Mouse (Mus musculus) layer of hippocampus, postnatal 10 days (tissue): ENCODE data around the gene Sctr. TPM values are rescaled to one million over a fixed set of nuclear protein-coding genes. Genes with fewer than 3 reads are reported as not detected.

ENCODE experiments used
- DNase-seq, 2 experiments: peaks; one replicate each; pipeline ENCODE4 v3.0.0; 2021; ENCODE audit warnings: low spot score in 2 of 2
- total RNA-seq, 2 experiments: library from RNA; stranded (reverse); gene quantifications; 2 replicates each; pipeline ENCODE4 v1.2.3; 2021

Gene Sctr
- total RNA-seq, 2 experiments from 2014 or later, result 2.3 to 2.5 TPM

GRCm38 (mm10) chr1:120025050-120025439 lies 18.4 kb downstream of the Sctr start:
- DNase-seq, result no peak

- DNase-seq, result no peak
Observed at GRCm38 (mm10) chr1:120027693-120028092, 21.0 kb downstream of the Sctr start.

- DNase-seq, result no peak
Observed at GRCm38 (mm10) chr1:120030474-120030873, 23.8 kb downstream of the Sctr start.

- peak; percentile 76 to 85 for DNase-seq
Observed at GRCm38 (mm10) chr1:120032804-120033468, 26.2 kb downstream of the Sctr start.

- no peak for DNase-seq
Observed at GRCm38 (mm10) chr1:120033469-120033854, 26.8 kb downstream of the Sctr start.

GRCm38 (mm10) chr1:120034793-120035192 lies 28.1 kb downstream of the Sctr start:
- DNase-seq, result no peak

GRCm38 (mm10) chr1:120035456-120036034 lies 28.9 kb downstream of the Sctr start:
- no peak for DNase-seq

- peak; percentile 24 to 40 for DNase-seq
Observed at GRCm38 (mm10) chr1:120037021-120037683, 30.5 kb downstream of the Sctr start.

GRCm38 (mm10) chr1:120038594-120038993 lies 31.9 kb downstream of the Sctr start:
- DNase-seq, result no peak

- no peak for DNase-seq
Observed at GRCm38 (mm10) chr1:120042421-120042820, 35.7 kb downstream of the Sctr start.

- DNase-seq, result no peak
Observed at GRCm38 (mm10) chr1:120044584-120044983, 37.9 kb downstream of the Sctr start.

GRCm38 (mm10) chr1:120047325-120047724 lies 40.6 kb downstream of the Sctr start:
- DNase-seq, result no peak

GRCm38 (mm10) chr1:120051070-120051469 lies 44.4 kb downstream of the Sctr start:
- no peak for DNase-seq

GRCm38 (mm10) chr1:120054997-120055396 lies 48.3 kb downstream of the Sctr start:
- DNase-seq, result no peak

GRCm38 (mm10) chr1:120055475-120055874 lies 48.8 kb downstream of the Sctr start:
- DNase-seq, result no peak

- no peak for DNase-seq
Observed at GRCm38 (mm10) chr1:120056236-120056635, 49.5 kb downstream of the Sctr start.

- no peak for DNase-seq
Observed at GRCm38 (mm10) chr1:120057044-120057443, 50.4 kb downstream of the Sctr start.

GRCm38 (mm10) chr1:120057674-120058430 lies 51.2 kb downstream of the Sctr start:
- no peak for DNase-seq

- DNase-seq, result no peak
Observed at GRCm38 (mm10) chr1:120060687-120061086, 54.0 kb downstream of the Sctr start.

GRCm38 (mm10) chr1:120062231-120062630 lies 55.5 kb downstream of the Sctr start:
- DNase-seq, result no peak

- DNase-seq, result no peak
Observed at GRCm38 (mm10) chr1:120064036-120064682, 57.5 kb downstream of the Sctr start.
